Mouse (Mus musculus): Measurements from ENCODE around the gene Scamp5. TPM values are rescaled to one million over a fixed set of nuclear protein-coding genes. Genes with fewer than 3 reads are reported as not detected.

The Scamp5 gene
- polyA plus RNA-seq, 1 experiment from 2014 or later = 6.9 TPM

- Histone ChIP-seq H3K9me3 (replicated peaks; ENCODE audit: control insufficient read depth, low read length) (no peaks in the 10 kb centered on the region), H3K27me3 (ENCODE audit: control insufficient read depth, insufficient read depth, low read length) (no peaks in the 10 kb centered on the region), H3K4me1 (ENCODE audit: control insufficient read depth, insufficient read depth, low read length) (no peaks in the 10 kb centered on the region), H3K4me3 (ENCODE audit: low read depth, low read length) (no peak overlapping the region), H3K4me2 (ENCODE audit: low read depth, low read length) (no peak overlapping the region), H3K36me3 (replicated peaks; ENCODE audit: control insufficient read depth, insufficient read depth, low read depth, low read length) (no peaks in the 10 kb centered on the region), H3K27ac (replicated peaks; ENCODE audit: low read depth, low read length) (no peak overlapping the region), H3K9ac (replicated peaks; ENCODE audit: low read length) (no peak overlapping the region)
- ATAC-seq (replicated peaks; ENCODE audit: insufficient number of reproducible peaks, low FRiP score, low TSS enrichment, low read depth) = no peak
- no peak for DNase-seq (ENCODE audit: low spot score)
- WGBS = 76% methylated on average over 1 of the region's 1 CpGs
Observed at GRCm38 (mm10) chr9:57449715-57450114, 18.1 kb downstream of the Scamp5 start.

GRCm38 (mm10) chr9:57440620-57441019 is 27.2 kb downstream of the Scamp5 start:
- no peak for DNase-seq (ENCODE audit: low spot score)
- Histone ChIP-seq H3K4me2 (ENCODE audit: low read depth, low read length) (no peak overlapping the region), H3K36me3 (replicated peaks; ENCODE audit: control insufficient read depth, insufficient read depth, low read depth, low read length) (no peaks in the 10 kb centered on the region), H3K27me3 (ENCODE audit: control insufficient read depth, insufficient read depth, low read length) (no peaks in the 10 kb centered on the region), H3K4me1 (ENCODE audit: control insufficient read depth, insufficient read depth, low read length) (no peaks in the 10 kb centered on the region), H3K27ac (replicated peaks; ENCODE audit: low read depth, low read length) (no peak overlapping the region), H3K9ac (replicated peaks; ENCODE audit: low read length) (no peak overlapping the region), H3K9me3 (replicated peaks; ENCODE audit: control insufficient read depth, low read length) (no peaks in the 10 kb centered on the region), H3K4me3 (ENCODE audit: low read depth, low read length) (no peak overlapping the region)
- ATAC-seq (replicated peaks; ENCODE audit: insufficient number of reproducible peaks, low FRiP score, low TSS enrichment, low read depth) = no peak
- 90% methylated on average over 1 of the region's 1 CpGs for WGBS

- peak within 1 kb of the TSS; percentile 61 for H3K4me2 ChIP-seq (ENCODE audit: low read depth, low read length)
- H3K4me3 ChIP-seq (ENCODE audit: low read depth, low read length) = peak within 1 kb of the TSS; percentile 43
- DNase-seq (ENCODE audit: low spot score) (peak; percentile 98), ATAC-seq (replicated peaks; ENCODE audit: insufficient number of reproducible peaks, low FRiP score, low TSS enrichment, low read depth) (peak; percentile 92)
- WGBS = 4% methylated on average over 32 of the region's 32 CpGs
- H3K4me1 ChIP-seq (ENCODE audit: control insufficient read depth, insufficient read depth, low read length) = no peaks in the 10 kb centered on the region
- no peaks in the 10 kb centered on the region for H3K9me3 ChIP-seq (replicated peaks; ENCODE audit: control insufficient read depth, low read length)
- H3K27me3 ChIP-seq (ENCODE audit: control insufficient read depth, insufficient read depth, low read length) = no peaks in the 10 kb centered on the region
- H3K27ac ChIP-seq (replicated peaks; ENCODE audit: low read depth, low read length) = no peak within 1 kb of the TSS; the same call in 1 of the 2 replicates
- H3K36me3 ChIP-seq (replicated peaks; ENCODE audit: control insufficient read depth, insufficient read depth, low read depth, low read length) = no peaks in the 10 kb centered on the region
- peak within 1 kb of the TSS; percentile 78 for H3K9ac ChIP-seq (replicated peaks; ENCODE audit: low read length)
Observed at GRCm38 (mm10) chr9:57439522-57440295, 28.2 kb downstream of the Scamp5 start, which contains the start of gene Ppcdc. TSS of gene Ppcdc (minus strand) at chr9:57440124.

GRCm38 (mm10) chr9:57439083-57439482 is 28.8 kb downstream of the Scamp5 start:
- no peaks in the 10 kb centered on the region for H3K27me3 ChIP-seq (ENCODE audit: control insufficient read depth, insufficient read depth, low read length)
- H3K4me1 ChIP-seq (ENCODE audit: control insufficient read depth, insufficient read depth, low read length) = no peaks in the 10 kb centered on the region
- no peaks in the 10 kb centered on the region for H3K36me3 ChIP-seq (replicated peaks; ENCODE audit: control insufficient read depth, insufficient read depth, low read depth, low read length)
- no peak overlapping the region for H3K27ac ChIP-seq (replicated peaks; ENCODE audit: low read depth, low read length)
- WGBS = 60% methylated on average over 7 of the region's 7 CpGs
- peak overlapping the region; percentile 43 for H3K4me3 ChIP-seq (ENCODE audit: low read depth, low read length)
- ATAC-seq (replicated peaks; ENCODE audit: insufficient number of reproducible peaks, low FRiP score, low TSS enrichment, low read depth) = no peak
- no peaks in the 10 kb centered on the region for H3K9me3 ChIP-seq (replicated peaks; ENCODE audit: control insufficient read depth, low read length)
- H3K4me2 ChIP-seq (ENCODE audit: low read depth, low read length) = peak overlapping the region; percentile 61
- DNase-seq (ENCODE audit: low spot score) = no peak
- H3K9ac ChIP-seq (replicated peaks; ENCODE audit: low read length) = peak overlapping the region; percentile 78

GRCm38 (mm10) chr9:57437896-57438614 is 29.8 kb downstream of the Scamp5 start:
- no peak overlapping the region; the same call in 1 of the 2 replicates for H3K9ac ChIP-seq (replicated peaks; ENCODE audit: low read length)
- no peaks in the 10 kb centered on the region; the same call in 1 of the 2 replicates for H3K4me1 ChIP-seq (ENCODE audit: control insufficient read depth, insufficient read depth, low read length)
- H3K36me3 ChIP-seq (replicated peaks; ENCODE audit: control insufficient read depth, insufficient read depth, low read depth, low read length) = no peaks in the 10 kb centered on the region
- no peak overlapping the region for H3K27ac ChIP-seq (replicated peaks; ENCODE audit: low read depth, low read length)
- no peak overlapping the region for H3K4me3 ChIP-seq (ENCODE audit: low read depth, low read length)
- 80% methylated on average over 10 of the region's 10 CpGs for WGBS
- H3K27me3 ChIP-seq (ENCODE audit: control insufficient read depth, insufficient read depth, low read length) = no peaks in the 10 kb centered on the region
- H3K9me3 ChIP-seq (replicated peaks; ENCODE audit: control insufficient read depth, low read length) = no peaks in the 10 kb centered on the region
- ATAC-seq (replicated peaks; ENCODE audit: insufficient number of reproducible peaks, low FRiP score, low TSS enrichment, low read depth) = no peak
- no peak for DNase-seq (ENCODE audit: low spot score)
- H3K4me2 ChIP-seq (ENCODE audit: low read depth, low read length) = no peak overlapping the region

- DNase-seq (ENCODE audit: low spot score) (no peak), ATAC-seq (replicated peaks; ENCODE audit: insufficient number of reproducible peaks, low FRiP score, low TSS enrichment, low read depth) (no peak)
- H3K36me3 ChIP-seq (replicated peaks; ENCODE audit: control insufficient read depth, insufficient read depth, low read depth, low read length) = no peaks in the 10 kb centered on the region
- no peaks in the 10 kb centered on the region for H3K9me3 ChIP-seq (replicated peaks; ENCODE audit: control insufficient read depth, low read length)
- H3K4me2 ChIP-seq (ENCODE audit: low read depth, low read length) = no peak overlapping the region
- H3K4me3 ChIP-seq (ENCODE audit: low read depth, low read length) = no peak overlapping the region
- no peaks in the 10 kb centered on the region for H3K27me3 ChIP-seq (ENCODE audit: control insufficient read depth, insufficient read depth, low read length)
- 91% methylated on average over 5 of the region's 5 CpGs for WGBS
- no peak overlapping the region for H3K27ac ChIP-seq (replicated peaks; ENCODE audit: low read depth, low read length)
- H3K9ac ChIP-seq (replicated peaks; ENCODE audit: low read length) = no peak overlapping the region
- no peaks in the 10 kb centered on the region; the same call in 1 of the 2 replicates for H3K4me1 ChIP-seq (ENCODE audit: control insufficient read depth, insufficient read depth, low read length)
Observed at GRCm38 (mm10) chr9:57436166-57436565, 31.7 kb downstream of the Scamp5 start.

GRCm38 (mm10) chr9:57434405-57435165 is 33.3 kb downstream of the Scamp5 start:
- DNase-seq (ENCODE audit: low spot score) = no peak
- WGBS = 87% methylated on average over 11 of the region's 11 CpGs
- Histone ChIP-seq H3K27ac (replicated peaks; ENCODE audit: low read depth, low read length) (no peak overlapping the region), H3K9me3 (replicated peaks; ENCODE audit: control insufficient read depth, low read length) (no peaks in the 10 kb centered on the region), H3K4me3 (ENCODE audit: low read depth, low read length) (no peak overlapping the region), H3K27me3 (ENCODE audit: control insufficient read depth, insufficient read depth, low read length) (no peaks in the 10 kb centered on the region), H3K4me2 (ENCODE audit: low read depth, low read length) (no peak overlapping the region), H3K4me1 (ENCODE audit: control insufficient read depth, insufficient read depth, low read length) (no peaks in the 10 kb centered on the region; the same call in 1 of the 2 replicates), H3K9ac (replicated peaks; ENCODE audit: low read length) (no peak overlapping the region), H3K36me3 (replicated peaks; ENCODE audit: control insufficient read depth, insufficient read depth, low read depth, low read length) (no peaks in the 10 kb centered on the region)
- ATAC-seq (replicated peaks; ENCODE audit: insufficient number of reproducible peaks, low FRiP score, low TSS enrichment, low read depth) = no peak
